Mouse (Mus musculus) bone marrow macrophage, adult 2 months (primary cell): Measurements from ENCODE around the gene 0610030E20Rik.

ENCODE experiments used
- CTCF ChIP-seq: IDR thresholded peaks from 2 replicates; pipeline ENCODE4 v1.5.1; 2012; ENCODE audit warnings: low read depth, mild to moderate bottlenecking, low read length, moderate library complexity
- POLR2A ChIP-seq: IDR thresholded peaks from 2 replicates; pipeline ENCODE4 v1.6.1; 2012; ENCODE audit warnings: mild to moderate bottlenecking, low read depth, low read length, borderline replicate concordance

GRCm38 (mm10) chr6:72390795-72391521 is 43.8 kb downstream of the 0610030E20Rik start:
- TF ChIP-seq POLR2A (no peak), CTCF (no peak)
